Mouse (Mus musculus): ENCODE results near the gene Bpnt1. TPM values are rescaled to one million over a fixed set of nuclear protein-coding genes. Genes with fewer than 3 reads are reported as not detected.

Bpnt1 gene
- polyA plus RNA-seq, 1 experiment from 2014 or later: 21.7 TPM

DNA sequence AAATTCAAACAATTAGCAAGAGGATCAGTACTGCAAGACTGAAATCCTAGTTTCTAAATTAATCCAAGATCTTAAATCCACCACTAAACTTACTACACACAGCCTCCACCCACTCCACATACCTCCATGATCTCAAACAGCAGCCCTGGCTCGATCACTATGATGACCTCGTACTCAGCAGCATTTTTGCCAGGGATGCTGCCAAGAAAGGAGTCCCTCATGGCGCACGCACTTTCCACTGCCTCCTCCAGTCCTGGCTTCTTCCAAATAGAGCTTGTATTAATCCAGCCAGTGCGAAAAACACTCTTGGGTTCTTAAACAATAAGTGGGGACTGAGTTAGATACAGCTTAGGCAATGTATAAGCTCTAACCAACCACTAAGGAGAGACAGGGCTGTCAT is 42.7 kb upstream of the Bpnt1 start:
- Histone ChIP-seq H3K27me3 (ENCODE audit: insufficient read depth, low read length) (no peaks in the 10 kb centered on the region), H3K27ac (ENCODE audit: low read depth) (no peak overlapping the region), H3K9ac (replicated peaks) (no peak overlapping the region), H3K4me3 (ENCODE audit: low read depth, low read length) (no peak overlapping the region), H3K4me2 (ENCODE audit: low read depth, low read length) (no peak overlapping the region), H3K9me3 (ENCODE audit: low read length) (no peaks in the 10 kb centered on the region), H3K36me3 (replicated peaks; ENCODE audit: insufficient read depth, low read length) (peaks cover 50% of the 10 kb centered on the region), H3K4me1 (ENCODE audit: insufficient read depth) (no peaks in the 10 kb centered on the region)
- ATAC-seq (no peak), DNase-seq (no peak)
- TF ChIP-seq EP300 (IDR thresholded peaks at IDR 0.05; ENCODE audit: low read depth) (no peak), CTCF (IDR thresholded peaks at IDR 0.05; ENCODE audit: low read depth) (no peak)
- 88% methylated on average over 5 of the region's 5 CpGs for WGBS (ENCODE audit: insufficient replicate concordance)

DNA sequence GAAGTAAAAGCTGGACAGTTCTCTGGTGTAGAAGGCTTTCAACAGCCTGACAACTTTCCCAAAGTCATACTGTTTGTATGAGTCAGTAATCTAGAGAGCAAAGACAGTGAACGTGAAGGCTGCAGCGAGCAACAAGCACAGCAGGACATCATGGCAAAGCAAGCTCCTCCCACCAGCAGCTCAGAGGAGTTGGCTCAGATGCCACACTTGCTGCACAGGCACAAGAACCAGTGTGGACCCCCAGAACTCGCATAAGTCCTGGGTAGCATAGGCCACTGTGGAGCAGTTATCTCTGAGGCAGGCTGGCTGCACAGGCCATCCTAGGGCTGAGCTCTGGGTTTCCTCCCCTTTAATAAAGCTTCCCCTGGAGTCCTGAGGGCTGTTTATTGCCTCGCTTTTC is 40.6 kb upstream of the Bpnt1 start:
- TF ChIP-seq EP300 (IDR thresholded peaks at IDR 0.05; ENCODE audit: low read depth): no peak
- TF ChIP-seq CTCF (IDR thresholded peaks at IDR 0.05; ENCODE audit: low read depth): no peak
- no peak for DNase-seq
- Histone ChIP-seq H3K27me3 (ENCODE audit: insufficient read depth, low read length) (no peaks in the 10 kb centered on the region), H3K27ac (ENCODE audit: low read depth) (no peak overlapping the region), H3K9ac (replicated peaks) (no peak overlapping the region), H3K36me3 (replicated peaks; ENCODE audit: insufficient read depth, low read length) (peaks cover 50% of the 10 kb centered on the region), H3K9me3 (ENCODE audit: low read length) (no peaks in the 10 kb centered on the region), H3K4me1 (ENCODE audit: insufficient read depth) (no peaks in the 10 kb centered on the region), H3K4me3 (ENCODE audit: low read depth, low read length) (no peak overlapping the region), H3K4me2 (ENCODE audit: low read depth, low read length) (no peak overlapping the region)
- WGBS (ENCODE audit: insufficient replicate concordance): 86% methylated on average over 4 of the region's 4 CpGs
- no peak for ATAC-seq

DNA sequence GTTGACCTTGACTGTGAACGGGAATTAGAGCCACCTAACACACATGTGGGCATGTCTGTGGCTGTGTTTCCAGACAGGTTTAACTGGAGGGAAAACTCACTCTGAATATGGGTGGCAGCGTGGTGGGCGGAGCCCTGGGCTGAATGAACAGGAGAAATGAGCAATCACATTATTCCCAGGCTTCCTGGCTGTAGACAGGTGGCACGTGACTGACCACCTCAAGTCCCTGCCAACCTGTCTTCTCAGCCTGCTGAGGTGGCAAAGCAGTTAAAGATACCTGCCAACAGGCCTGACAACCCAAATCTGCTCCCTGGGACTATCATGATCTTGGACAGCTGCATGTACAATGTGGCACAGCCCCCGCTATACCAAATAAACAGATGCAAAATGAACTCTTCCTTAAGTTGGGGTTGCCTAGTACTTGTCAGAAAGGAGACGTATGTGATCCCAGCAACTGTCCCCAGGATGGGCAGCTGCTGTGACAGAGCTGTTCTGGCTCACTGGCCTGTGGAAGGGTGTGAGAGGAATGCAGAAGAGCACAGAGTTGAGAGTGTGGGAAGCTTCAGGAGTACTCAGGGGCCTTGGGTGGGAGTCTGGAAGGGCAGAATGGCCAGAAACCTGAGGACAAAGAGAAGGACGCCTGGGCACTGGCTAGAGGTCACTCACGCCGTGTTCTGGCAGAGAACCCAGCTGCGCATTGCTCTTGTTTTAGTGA is 39.1 kb upstream of the Bpnt1 start:
- DNase-seq: no peak
- WGBS (ENCODE audit: insufficient replicate concordance): 83% methylated on average over 10 of the region's 10 CpGs
- H3K4me2 ChIP-seq (ENCODE audit: low read depth, low read length): no peak overlapping the region
- no peak for ATAC-seq
- H3K27me3 ChIP-seq (ENCODE audit: insufficient read depth, low read length): no peaks in the 10 kb centered on the region
- TF ChIP-seq CTCF (IDR thresholded peaks at IDR 0.05; ENCODE audit: low read depth) (no peak), EP300 (IDR thresholded peaks at IDR 0.05; ENCODE audit: low read depth) (no peak)
- H3K27ac ChIP-seq (ENCODE audit: low read depth): no peak overlapping the region
- no peak overlapping the region for H3K9ac ChIP-seq (replicated peaks)
- H3K4me1 ChIP-seq (ENCODE audit: insufficient read depth): no peaks in the 10 kb centered on the region
- peaks cover 50% of the 10 kb centered on the region for H3K36me3 ChIP-seq (replicated peaks; ENCODE audit: insufficient read depth, low read length)
- H3K9me3 ChIP-seq (ENCODE audit: low read length): no peaks in the 10 kb centered on the region
- no peak overlapping the region for H3K4me3 ChIP-seq (ENCODE audit: low read depth, low read length)

DNA sequence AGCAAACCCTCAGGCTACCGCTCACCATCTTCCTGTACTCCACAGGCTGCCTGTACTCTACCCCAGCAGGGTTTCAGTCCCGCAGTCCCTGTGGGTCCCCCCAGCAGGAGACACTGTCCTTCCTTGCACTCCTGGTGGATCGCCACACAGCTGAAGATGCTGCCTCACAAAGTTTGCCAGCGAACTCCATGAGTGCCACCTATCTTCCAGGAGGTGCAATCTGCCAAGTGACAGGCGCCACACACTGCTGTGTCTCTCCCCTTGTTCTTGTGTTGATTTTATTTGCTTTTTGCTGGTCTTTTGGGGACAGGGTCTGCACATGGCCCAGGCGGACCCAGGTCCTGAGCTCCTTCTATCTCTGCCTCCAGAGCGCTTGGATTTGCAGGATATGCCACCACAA is 35.1 kb upstream of the Bpnt1 start:
- Histone ChIP-seq H3K27me3 (ENCODE audit: insufficient read depth, low read length) (no peaks in the 10 kb centered on the region), H3K9ac (replicated peaks) (no peak overlapping the region)

DNA sequence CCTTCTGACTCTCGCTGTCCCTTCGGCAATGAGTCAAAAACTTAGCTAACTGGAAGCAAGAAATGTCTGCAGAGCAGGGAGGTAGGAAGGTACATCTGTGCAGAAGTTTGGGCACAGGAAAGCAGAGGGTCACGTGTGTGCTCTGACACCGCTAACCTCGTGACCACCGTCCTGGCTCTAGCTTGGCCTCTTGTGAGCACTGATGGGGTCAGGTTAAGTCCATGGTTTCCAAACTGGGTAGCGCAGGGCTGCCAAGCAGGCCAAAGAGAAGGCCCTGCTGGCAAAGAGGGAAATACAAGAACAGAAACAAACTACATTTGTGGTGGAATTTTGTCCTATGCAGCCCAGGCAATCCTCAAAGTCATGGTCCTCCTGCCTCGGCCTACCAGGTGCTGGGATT is 33.5 kb upstream of the Bpnt1 start:
- TF ChIP-seq EP300 (IDR thresholded peaks at IDR 0.05; ENCODE audit: low read depth) (no peak), CTCF (IDR thresholded peaks at IDR 0.05; ENCODE audit: low read depth) (no peak)
- Histone ChIP-seq H3K4me3 (ENCODE audit: low read depth, low read length) (no peak overlapping the region), H3K4me1 (ENCODE audit: insufficient read depth) (no peaks in the 10 kb centered on the region), H3K9ac (replicated peaks) (no peak overlapping the region), H3K9me3 (ENCODE audit: low read length) (no peaks in the 10 kb centered on the region), H3K36me3 (replicated peaks; ENCODE audit: insufficient read depth, low read length) (peaks cover 41% of the 10 kb centered on the region), H3K27ac (ENCODE audit: low read depth) (no peak overlapping the region), H3K27me3 (ENCODE audit: insufficient read depth, low read length) (no peaks in the 10 kb centered on the region), H3K4me2 (ENCODE audit: low read depth, low read length) (no peak overlapping the region)
- ATAC-seq: no peak
- 86% methylated on average over 8 of the region's 8 CpGs for WGBS (ENCODE audit: insufficient replicate concordance)
- no peak for DNase-seq

More for the DNA sequence above, 35.1 kb upstream of the Bpnt1 start:
- DNase-seq: no peak
- H3K36me3 ChIP-seq (replicated peaks; ENCODE audit: insufficient read depth, low read length): peaks cover 39% of the 10 kb centered on the region
- 85% methylated on average over 7 of the region's 7 CpGs for WGBS (ENCODE audit: insufficient replicate concordance)
- no peaks in the 10 kb centered on the region for H3K9me3 ChIP-seq (ENCODE audit: low read length)
- no peak for TF ChIP-seq CTCF (IDR thresholded peaks at IDR 0.05; ENCODE audit: low read depth)
- TF ChIP-seq EP300 (IDR thresholded peaks at IDR 0.05; ENCODE audit: low read depth): no peak
- ATAC-seq: no peak
- H3K4me1 ChIP-seq (ENCODE audit: insufficient read depth): no peaks in the 10 kb centered on the region
- no peak overlapping the region for H3K4me2 ChIP-seq (ENCODE audit: low read depth, low read length)
- no peak overlapping the region for H3K27ac ChIP-seq (ENCODE audit: low read depth)
- H3K4me3 ChIP-seq (ENCODE audit: low read depth, low read length): no peak overlapping the region

DNA sequence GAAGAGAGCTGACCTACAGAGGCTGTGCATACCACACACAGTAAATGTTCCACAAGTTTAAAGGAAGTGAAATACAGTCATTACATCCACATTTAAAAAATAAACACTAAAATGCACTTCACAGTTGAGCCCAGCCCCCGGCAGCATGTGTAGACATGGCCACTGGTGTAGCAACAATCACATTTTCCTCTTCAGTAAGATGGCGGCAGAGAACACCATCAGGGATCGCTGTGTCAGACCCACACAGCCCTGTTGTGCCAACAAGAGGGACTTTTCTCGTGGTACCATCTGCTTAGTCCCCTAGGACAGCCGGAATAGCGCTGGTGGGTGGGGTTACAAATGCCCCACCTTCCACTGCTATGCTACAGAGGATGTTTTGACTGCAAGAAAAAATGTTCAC is 29.1 kb upstream of the Bpnt1 start:
- no peaks in the 10 kb centered on the region for H3K27me3 ChIP-seq (ENCODE audit: insufficient read depth, low read length)
- H3K9me3 ChIP-seq (ENCODE audit: low read length): no peaks in the 10 kb centered on the region
- 86% methylated on average over 6 of the region's 6 CpGs for WGBS (ENCODE audit: insufficient replicate concordance)
- no peaks in the 10 kb centered on the region for H3K4me1 ChIP-seq (ENCODE audit: insufficient read depth)
- H3K36me3 ChIP-seq (replicated peaks; ENCODE audit: insufficient read depth, low read length): peaks cover 13% of the 10 kb centered on the region
- no peak overlapping the region for H3K4me3 ChIP-seq (ENCODE audit: low read depth, low read length)
- DNase-seq (no peak), ATAC-seq (no peak)
- H3K9ac ChIP-seq (replicated peaks): no peak overlapping the region
- H3K4me2 ChIP-seq (ENCODE audit: low read depth, low read length): no peak overlapping the region
- no peak overlapping the region for H3K27ac ChIP-seq (ENCODE audit: low read depth)
- TF ChIP-seq EP300 (IDR thresholded peaks at IDR 0.05; ENCODE audit: low read depth): no peak
- TF ChIP-seq CTCF (IDR thresholded peaks at IDR 0.05; ENCODE audit: low read depth): no peak
